Mouse (Mus musculus): ENCODE data around the gene Adamts16. TPM values are rescaled to one million over a fixed set of nuclear protein-coding genes. Genes with fewer than 3 reads are reported as not detected.

Gene Adamts16
- polyA plus RNA-seq, 1 experiment, result not detected

DNA sequence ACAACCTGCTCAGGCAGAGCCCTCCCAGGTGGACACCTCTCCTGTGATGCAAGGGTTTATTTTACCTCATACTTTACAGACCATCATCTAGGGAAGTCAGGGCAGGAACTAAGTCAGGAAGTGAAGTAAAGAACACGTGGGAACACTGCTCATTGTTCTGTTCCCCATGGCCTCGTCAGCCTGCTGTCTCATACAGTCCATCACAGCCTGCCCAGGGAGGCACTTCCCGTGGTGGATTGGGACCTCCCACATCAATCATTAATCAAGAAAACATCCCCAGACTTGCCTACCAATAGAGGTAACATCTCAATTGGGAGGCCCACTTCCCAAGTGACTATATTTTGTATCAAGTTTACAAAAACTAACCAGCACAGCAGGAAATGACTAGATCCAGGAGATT, 27.2 kb downstream of the Adamts16 start:
- H3K27ac ChIP-seq (ENCODE audit: insufficient read depth, low read depth, low read length), result no peak overlapping the region
- TF ChIP-seq CTCF (IDR thresholded peaks at IDR 0.05; ENCODE audit: insufficient read depth, low read depth, low read length) (no peak), POLR2A (IDR thresholded peaks at IDR 0.05; ENCODE audit: insufficient read depth, low read depth, low read length) (no peak)
- WGBS, result 56% methylated on average over 3 of the region's 3 CpGs
- no peak overlapping the region for H3K4me3 ChIP-seq (ENCODE audit: insufficient read depth, low read depth, low read length)
- H3K4me1 ChIP-seq (ENCODE audit: control insufficient read depth, insufficient read depth, low read length), result no peaks in the 10 kb centered on the region

DNA sequence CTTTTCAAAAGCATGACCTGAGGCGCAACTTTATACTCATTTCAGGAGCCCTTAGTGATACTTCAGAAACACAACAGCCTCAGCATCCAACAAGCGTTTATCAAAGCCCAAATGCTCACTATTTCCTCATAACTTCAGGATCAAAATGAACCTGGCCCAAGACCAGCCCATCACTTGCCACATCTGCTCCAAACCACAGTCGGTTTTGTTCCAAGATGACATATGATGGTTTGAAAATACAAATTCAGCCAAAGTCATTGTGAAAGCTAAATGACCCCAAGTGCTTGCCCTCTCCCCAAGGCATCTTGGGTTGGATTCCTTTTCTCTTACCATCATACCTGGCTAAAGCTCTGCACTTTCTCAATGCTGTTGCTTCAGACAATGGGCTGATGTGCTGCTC, 36.1 kb downstream of the Adamts16 start:
- 93% methylated on average over 3 of the region's 3 CpGs for WGBS
- no peak overlapping the region for H3K4me3 ChIP-seq (ENCODE audit: insufficient read depth, low read depth, low read length)
- no peaks in the 10 kb centered on the region for H3K4me1 ChIP-seq (ENCODE audit: control insufficient read depth, insufficient read depth, low read length)
- no peak overlapping the region for H3K27ac ChIP-seq (ENCODE audit: insufficient read depth, low read depth, low read length)
- TF ChIP-seq POLR2A (IDR thresholded peaks at IDR 0.05; ENCODE audit: insufficient read depth, low read depth, low read length) (no peak), CTCF (IDR thresholded peaks at IDR 0.05; ENCODE audit: insufficient read depth, low read depth, low read length) (no peak)

GRCm38 (mm10) chr13:70802849-70803248, 38.8 kb downstream of the Adamts16 start:
- TF ChIP-seq POLR2A (IDR thresholded peaks at IDR 0.05; ENCODE audit: insufficient read depth, low read depth, low read length) (no peak), CTCF (IDR thresholded peaks at IDR 0.05; ENCODE audit: insufficient read depth, low read depth, low read length) (no peak)
- no peak overlapping the region for H3K27ac ChIP-seq (ENCODE audit: insufficient read depth, low read depth, low read length)
- no peaks in the 10 kb centered on the region; the same call in 1 of the 2 replicates for H3K4me1 ChIP-seq (ENCODE audit: control insufficient read depth, insufficient read depth, low read length)
- no peak overlapping the region for H3K4me3 ChIP-seq (ENCODE audit: insufficient read depth, low read depth, low read length)
- WGBS, result 63% methylated on average over 1 of the region's 1 CpGs

GRCm38 (mm10) chr13:70799322-70799721, 42.3 kb downstream of the Adamts16 start:
- TF ChIP-seq CTCF (IDR thresholded peaks at IDR 0.05; ENCODE audit: insufficient read depth, low read depth, low read length) (no peak), POLR2A (IDR thresholded peaks at IDR 0.05; ENCODE audit: insufficient read depth, low read depth, low read length) (no peak)
- 82% methylated on average over 3 of the region's 3 CpGs for WGBS
- Histone ChIP-seq H3K4me3 (ENCODE audit: insufficient read depth, low read depth, low read length) (no peak overlapping the region), H3K4me1 (ENCODE audit: control insufficient read depth, insufficient read depth, low read length) (peaks cover 2% of the 10 kb centered on the region), H3K27ac (ENCODE audit: insufficient read depth, low read depth, low read length) (no peak overlapping the region)

- Histone ChIP-seq H3K4me1 (ENCODE audit: control insufficient read depth, insufficient read depth, low read length) (peaks cover 5% of the 10 kb centered on the region), H3K4me3 (ENCODE audit: insufficient read depth, low read depth, low read length) (no peak overlapping the region), H3K27ac (ENCODE audit: insufficient read depth, low read depth, low read length) (no peak overlapping the region)
- TF ChIP-seq CTCF (IDR thresholded peaks at IDR 0.05; ENCODE audit: insufficient read depth, low read depth, low read length) (no peak), POLR2A (IDR thresholded peaks at IDR 0.05; ENCODE audit: insufficient read depth, low read depth, low read length) (no peak)
- 31% methylated on average over 5 of the region's 5 CpGs for WGBS
These were observed 43.2 kb downstream of the Adamts16 start for GRCm38 (mm10) chr13:70798396-70798795.

DNA sequence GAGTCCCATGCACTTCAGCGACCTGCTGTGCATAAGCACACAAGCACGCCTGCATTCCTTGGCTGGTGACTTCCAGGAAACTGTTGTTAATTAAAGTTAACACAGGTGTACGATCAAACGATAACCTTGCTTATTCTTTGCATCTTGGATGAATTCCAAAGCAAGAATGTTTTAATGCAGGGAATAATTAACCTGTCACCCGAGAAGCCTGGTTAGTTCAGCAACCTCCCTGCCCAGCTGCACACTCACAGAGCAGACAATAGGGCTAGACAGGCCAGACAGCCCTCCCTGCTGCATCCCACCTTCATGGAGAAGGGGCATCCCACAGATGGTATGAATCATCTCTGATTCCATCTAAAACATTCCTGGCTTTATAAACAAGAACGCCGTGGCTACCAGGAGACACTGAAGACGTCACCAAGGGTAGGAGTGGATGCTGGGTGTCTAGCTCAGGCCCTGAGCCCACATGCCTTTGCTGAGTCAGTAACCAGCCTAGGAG, 47.5 kb downstream of the Adamts16 start:
- peak overlapping the region; percentile 53 for H3K27ac ChIP-seq (ENCODE audit: insufficient read depth, low read depth, low read length)
- TF ChIP-seq CTCF (IDR thresholded peaks at IDR 0.05; ENCODE audit: insufficient read depth, low read depth, low read length), result no peak
- no peak for TF ChIP-seq POLR2A (IDR thresholded peaks at IDR 0.05; ENCODE audit: insufficient read depth, low read depth, low read length)
- H3K4me3 ChIP-seq (ENCODE audit: insufficient read depth, low read depth, low read length), result no peak overlapping the region
- peaks cover 7% of the 10 kb centered on the region for H3K4me1 ChIP-seq (ENCODE audit: control insufficient read depth, insufficient read depth, low read length)
- WGBS, result 16% methylated on average over 8 of the region's 8 CpGs

- WGBS, result 68% methylated on average over 4 of the region's 4 CpGs
- H3K27ac ChIP-seq (ENCODE audit: insufficient read depth, low read depth, low read length), result no peak overlapping the region
- peaks cover 7% of the 10 kb centered on the region for H3K4me1 ChIP-seq (ENCODE audit: control insufficient read depth, insufficient read depth, low read length)
- no peak for TF ChIP-seq POLR2A (IDR thresholded peaks at IDR 0.05; ENCODE audit: insufficient read depth, low read depth, low read length)
- TF ChIP-seq CTCF (IDR thresholded peaks at IDR 0.05; ENCODE audit: insufficient read depth, low read depth, low read length), result no peak
- no peak overlapping the region for H3K4me3 ChIP-seq (ENCODE audit: insufficient read depth, low read depth, low read length)
These were observed 48.0 kb downstream of the Adamts16 start for GRCm38 (mm10) chr13:70793660-70794059.

DNA sequence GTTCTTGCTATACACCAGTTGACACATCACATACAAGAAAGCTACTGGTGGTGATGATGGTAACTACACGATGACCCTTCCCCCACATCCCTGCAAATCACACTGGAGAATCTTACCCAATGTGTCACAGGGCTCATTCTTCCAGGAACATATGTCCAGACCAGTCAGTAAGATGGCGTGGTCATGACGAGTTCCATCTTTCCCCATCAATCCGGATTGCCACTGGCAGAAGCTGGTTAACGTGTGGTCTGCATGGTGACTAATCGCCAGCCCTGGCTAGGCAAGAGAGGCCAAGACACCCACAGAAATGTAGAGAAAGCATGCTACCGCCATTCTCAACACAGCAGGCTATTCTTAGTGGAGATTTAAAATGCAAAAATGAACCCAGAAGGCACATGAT, 48.7 kb downstream of the Adamts16 start:
- TF ChIP-seq POLR2A (IDR thresholded peaks at IDR 0.05; ENCODE audit: insufficient read depth, low read depth, low read length) (no peak), CTCF (IDR thresholded peaks at IDR 0.05; ENCODE audit: insufficient read depth, low read depth, low read length) (no peak)
- 86% methylated on average over 7 of the region's 7 CpGs for WGBS
- H3K27ac ChIP-seq (ENCODE audit: insufficient read depth, low read depth, low read length), result no peak overlapping the region
- H3K4me1 ChIP-seq (ENCODE audit: control insufficient read depth, insufficient read depth, low read length), result peaks cover 7% of the 10 kb centered on the region
- no peak overlapping the region for H3K4me3 ChIP-seq (ENCODE audit: insufficient read depth, low read depth, low read length)

DNA sequence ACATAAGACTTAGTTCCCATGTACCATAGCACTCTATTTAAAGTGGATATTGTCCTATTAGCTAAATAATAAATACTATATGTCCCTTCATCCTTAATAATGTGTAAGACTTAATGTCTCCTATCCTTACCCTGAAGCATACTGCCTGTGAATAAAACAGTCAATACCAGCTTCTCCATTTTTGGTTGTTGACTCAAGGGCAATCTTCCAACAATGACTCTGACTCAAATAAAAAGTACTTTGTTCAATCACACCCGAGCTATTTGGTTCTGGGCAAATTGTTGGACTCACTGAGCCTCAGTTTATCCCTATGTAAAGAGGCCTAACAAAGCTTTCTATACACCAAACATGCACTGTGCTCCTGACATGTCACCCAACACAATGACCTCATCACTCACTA, 51.8 kb downstream of the Adamts16 start:
- Histone ChIP-seq H3K4me3 (ENCODE audit: insufficient read depth, low read depth, low read length) (no peak overlapping the region), H3K27ac (ENCODE audit: insufficient read depth, low read depth, low read length) (no peak overlapping the region), H3K4me1 (ENCODE audit: control insufficient read depth, insufficient read depth, low read length) (peaks cover 7% of the 10 kb centered on the region)
- TF ChIP-seq POLR2A (IDR thresholded peaks at IDR 0.05; ENCODE audit: insufficient read depth, low read depth, low read length) (no peak), CTCF (IDR thresholded peaks at IDR 0.05; ENCODE audit: insufficient read depth, low read depth, low read length) (no peak)
- 48% methylated on average over 1 of the region's 1 CpGs for WGBS

- Histone ChIP-seq H3K4me1 (ENCODE audit: control insufficient read depth, insufficient read depth, low read length) (peaks cover 2% of the 10 kb centered on the region; the same call in 1 of the 2 replicates), H3K27ac (ENCODE audit: insufficient read depth, low read depth, low read length) (no peak overlapping the region), H3K4me3 (ENCODE audit: insufficient read depth, low read depth, low read length) (no peak overlapping the region)
- TF ChIP-seq CTCF (IDR thresholded peaks at IDR 0.05; ENCODE audit: insufficient read depth, low read depth, low read length) (no peak), POLR2A (IDR thresholded peaks at IDR 0.05; ENCODE audit: insufficient read depth, low read depth, low read length) (no peak)
- WGBS, result 34% methylated on average over 1 of the region's 1 CpGs
These were observed 52.6 kb downstream of the Adamts16 start for GRCm38 (mm10) chr13:70789022-70789421.

Data from olfactory bulb, adult 2 months (tissue).